Mouse (Mus musculus) T-helper 17 cell (primary cell): ENCODE data around the gene Btf3.

Experiments used
- in situ Hi-C, 2 experiments: fragments of 300-600 bp; cut with MboI, MseI; formaldehyde crosslinking; loops; 1 replicate in 1 of 2; 2 replicates in 1 of 2; pipeline ENCODE4 v1.15.1; 2025; ENCODE audit warnings: high pct_unique_total_duplicates in 2 of 2

Gene Btf3

DNA sequence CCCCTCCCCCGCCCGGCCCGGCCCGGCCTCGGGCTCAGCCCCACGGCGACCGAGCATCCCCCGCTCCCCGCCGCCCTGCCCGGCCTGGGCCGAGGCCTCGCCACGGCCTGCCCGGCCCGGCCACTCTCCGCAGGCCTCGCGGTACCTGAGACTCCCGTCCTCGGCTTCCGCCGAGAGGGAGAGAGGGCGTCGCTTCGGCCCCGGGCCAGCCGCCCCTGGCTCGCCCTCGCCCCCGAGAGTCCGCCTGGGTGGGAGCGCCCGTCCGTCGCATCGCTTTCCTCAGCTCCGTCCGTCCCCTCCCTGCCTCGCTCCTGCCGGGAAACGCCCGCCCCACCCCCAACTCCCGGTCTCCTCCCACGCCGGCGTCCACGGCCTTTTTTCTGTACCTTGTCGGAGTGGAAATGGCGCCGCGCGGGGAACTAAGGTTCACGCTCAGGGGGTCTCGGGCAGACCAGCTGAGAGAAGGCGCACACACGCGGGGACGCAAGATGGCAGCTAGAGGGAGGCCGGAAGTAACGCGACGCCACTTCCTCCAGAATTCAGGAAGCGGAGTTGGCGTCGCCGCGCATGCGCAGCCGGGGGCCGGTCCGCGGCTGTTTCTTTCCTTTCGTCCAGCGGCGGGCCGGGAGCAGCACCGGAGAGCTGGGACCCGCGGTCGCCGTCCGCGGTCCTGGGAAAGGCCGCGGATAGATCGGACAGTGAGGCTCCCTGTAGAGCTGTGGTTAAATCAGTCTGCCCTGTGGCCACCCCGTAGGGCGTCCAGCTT lies at the start of gene Btf3:
TSS of gene Btf3 (minus strand) at position 527 of the 766 bp plus-strand sequence.
- in situ Hi-C loops: loop anchor here (10.0 to 25.0 kb wide), 3 partner anchors 496 to 1796 kb away; partner anchors contain the start of genes Bdp1 (in 1 of the 2), Fcho2 (in 1 of the 2), Serf1 (in 1 of the 2) and Smn1 (in 1 of the 2)

GRCm38 (mm10) chr13:98365766-98366421 lies 49.1 kb upstream of the Btf3 start:
- in situ Hi-C loops: no loop called here

- in situ Hi-C loops: no loop called here
Observed at GRCm38 (mm10) chr13:98365081-98365480, 48.3 kb upstream of the Btf3 start.

DNA sequence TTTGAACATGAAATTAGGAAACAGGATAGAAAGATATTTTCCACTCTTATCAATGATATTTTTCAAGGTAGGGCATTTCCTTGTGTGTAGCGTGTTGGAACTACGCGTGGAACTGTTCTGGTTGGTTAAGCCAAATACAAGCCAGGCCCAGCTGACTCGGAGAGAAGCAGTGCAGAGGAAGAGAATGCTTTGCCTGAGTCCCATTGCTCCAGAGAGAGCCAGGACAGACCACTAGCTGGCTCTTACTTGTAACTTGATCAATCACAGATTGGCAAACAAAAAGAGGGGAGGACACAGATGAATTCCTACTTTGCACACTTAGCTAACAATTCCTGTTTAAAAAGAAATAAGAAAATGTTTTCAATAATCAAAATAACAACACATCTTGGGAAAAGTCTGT lies 46.2 kb upstream of the Btf3 start:
- in situ Hi-C loops: no loop called here

GRCm38 (mm10) chr13:98361161-98361560 lies 44.4 kb upstream of the Btf3 start:
- in situ Hi-C loops: no loop called here

DNA sequence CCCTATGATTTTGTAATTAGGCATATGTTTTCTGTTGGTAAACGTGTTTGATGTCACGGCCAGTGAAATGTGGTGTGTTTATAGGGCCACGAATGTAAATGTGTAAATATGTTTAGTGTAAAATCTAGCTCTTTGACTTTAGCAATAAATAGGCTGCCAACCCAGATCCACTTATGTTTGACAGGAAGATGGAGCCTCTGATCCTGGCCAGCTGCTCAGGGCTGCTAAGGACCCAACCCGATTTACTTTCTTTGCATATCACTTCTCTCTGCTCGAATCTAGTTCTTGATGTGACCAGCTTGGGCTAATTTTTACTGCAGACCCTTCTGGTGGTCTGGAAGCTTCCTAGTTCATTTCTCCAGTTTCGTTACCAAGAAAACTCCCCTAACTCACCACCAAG lies 43.6 kb upstream of the Btf3 start:
- in situ Hi-C loops: no loop called here

- in situ Hi-C loops: no loop called here
Observed at GRCm38 (mm10) chr13:98359337-98359736, 42.5 kb upstream of the Btf3 start.

GRCm38 (mm10) chr13:98358424-98359181 lies 41.8 kb upstream of the Btf3 start:
- in situ Hi-C loops: no loop called here

DNA sequence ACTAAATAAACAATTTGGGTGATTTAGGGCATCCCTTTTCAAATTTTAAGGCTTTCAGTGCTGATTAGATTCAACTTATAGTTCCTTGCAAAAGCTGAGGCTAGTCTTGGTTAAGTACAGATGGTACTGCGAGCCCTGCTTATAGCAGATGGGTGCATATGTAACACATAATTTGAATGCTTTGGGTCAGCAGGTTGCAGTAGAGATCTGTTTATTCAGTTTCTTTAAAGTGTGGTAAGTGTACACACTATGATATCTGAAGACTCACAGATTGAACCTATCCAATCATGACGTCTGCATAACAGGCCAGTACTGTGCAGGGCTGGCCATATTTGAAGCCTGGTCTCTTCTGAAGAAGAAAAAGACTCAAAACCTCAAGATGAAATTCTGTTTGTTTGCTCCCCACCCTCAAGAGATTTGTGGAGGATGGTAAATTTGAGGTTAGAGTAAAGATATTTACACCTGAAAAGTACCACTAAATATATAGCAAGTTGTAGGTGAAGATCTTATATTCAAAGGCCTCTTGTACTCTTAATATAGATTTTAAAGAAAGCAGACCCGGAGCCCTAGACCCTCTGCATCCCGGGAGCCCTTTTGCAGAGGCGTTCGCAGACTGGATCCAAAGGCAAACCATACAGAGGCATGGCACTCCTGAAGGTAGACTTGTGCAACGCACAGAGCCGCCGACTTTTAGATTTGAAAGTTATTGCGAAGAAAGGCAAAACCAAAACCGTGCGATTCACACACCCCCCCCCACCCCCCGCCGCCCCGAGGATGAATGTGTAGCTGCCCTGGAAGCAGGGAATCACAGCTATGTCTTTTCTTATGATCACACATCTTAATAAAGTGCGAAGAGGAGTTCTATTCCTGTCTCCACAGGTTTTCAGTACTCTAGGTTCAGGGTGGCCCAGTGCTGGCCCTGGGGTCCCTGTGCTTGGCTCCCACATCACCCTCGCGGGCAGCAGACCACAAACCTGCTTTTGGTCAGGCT lies 40.9 kb upstream of the Btf3 start:
- in situ Hi-C loops: no loop called here

DNA sequence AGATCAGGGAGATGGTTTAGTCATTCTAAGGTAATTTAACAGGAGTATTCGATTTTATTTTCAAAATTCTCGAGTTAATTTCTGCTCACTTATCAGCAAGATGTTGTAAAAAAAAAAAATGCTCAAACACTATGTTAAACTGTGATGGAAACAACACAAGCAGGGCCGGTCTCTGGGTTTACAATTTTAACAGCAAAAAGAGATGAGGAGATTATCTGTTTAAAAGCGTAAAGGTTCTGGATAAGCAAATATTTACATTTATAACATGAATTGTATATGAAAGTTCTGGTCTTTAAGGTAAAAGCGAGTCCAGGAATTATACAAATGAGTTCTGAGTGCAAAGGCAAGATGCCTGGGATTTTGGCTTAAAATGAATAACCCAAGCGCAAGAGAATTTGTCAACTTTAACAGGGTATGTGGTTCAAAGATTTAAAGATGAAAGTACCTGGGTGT lies 40.2 kb upstream of the Btf3 start:
- in situ Hi-C loops: no loop called here

DNA sequence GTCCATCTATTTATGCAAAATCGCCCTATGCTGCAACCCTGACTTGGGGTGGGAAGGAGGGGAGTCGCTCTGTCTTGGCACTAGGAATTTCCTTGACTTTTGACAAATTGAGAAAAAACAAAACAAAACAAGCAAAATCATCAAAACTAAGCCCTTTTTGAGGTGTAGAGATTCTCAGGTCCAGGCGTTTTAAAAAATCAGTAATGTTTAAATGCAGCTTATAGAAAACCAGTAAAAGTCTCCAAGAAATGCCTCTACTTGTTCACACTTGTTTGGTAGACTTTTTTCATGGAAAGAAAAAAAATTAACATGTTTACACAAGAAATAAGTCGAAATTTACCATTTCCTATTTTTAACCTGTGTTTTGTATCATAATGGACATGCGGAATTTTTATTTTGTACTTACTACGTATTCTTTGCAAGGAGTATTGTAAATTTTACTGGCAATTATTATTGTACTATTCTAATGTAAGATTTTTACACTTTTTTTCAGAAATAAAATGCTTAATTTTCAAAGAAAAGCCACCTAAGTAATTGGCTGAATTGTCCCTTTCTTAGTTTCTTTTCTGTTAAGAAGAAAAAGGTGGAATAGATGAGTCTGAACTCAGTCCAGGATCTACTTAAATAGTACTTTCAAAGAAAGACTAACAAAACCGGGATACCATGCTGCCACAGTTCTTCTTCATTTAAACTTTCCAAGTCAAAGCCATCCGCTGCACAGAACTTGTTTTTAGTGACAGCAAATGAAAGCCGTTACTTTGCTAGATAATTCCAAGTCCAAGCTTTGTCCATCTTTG lies 39.6 kb upstream of the Btf3 start:
- in situ Hi-C loops: no loop called here

DNA sequence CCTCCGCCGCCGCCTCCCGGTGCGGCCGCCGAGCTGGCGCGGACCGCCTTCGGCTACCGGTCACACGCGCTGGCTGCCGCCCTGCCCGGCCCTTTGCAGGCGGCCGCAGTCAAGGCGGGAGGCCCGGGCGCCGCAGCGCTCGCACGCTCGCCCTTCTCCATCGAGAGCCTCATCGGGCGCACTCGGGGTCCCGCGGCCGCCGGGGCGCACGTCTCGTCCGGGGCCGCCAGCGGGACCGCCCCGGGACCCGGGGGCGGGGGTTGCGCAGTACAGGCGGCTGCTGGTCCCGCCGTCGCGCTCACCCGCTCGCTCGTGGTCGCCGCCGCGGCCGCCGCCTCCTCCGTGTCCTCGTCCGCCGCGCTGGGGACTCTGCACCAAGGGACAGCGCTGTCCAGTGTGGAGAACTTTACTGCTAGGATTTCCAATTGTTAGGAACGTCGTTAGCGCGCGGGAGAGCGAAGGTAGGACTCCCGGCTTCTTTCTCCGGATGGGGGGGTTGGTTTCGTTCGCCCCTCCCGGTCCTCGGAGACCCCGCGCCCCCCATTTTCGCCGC lies 38.8 kb upstream of the Btf3 start:
- in situ Hi-C loops: no loop called here

DNA sequence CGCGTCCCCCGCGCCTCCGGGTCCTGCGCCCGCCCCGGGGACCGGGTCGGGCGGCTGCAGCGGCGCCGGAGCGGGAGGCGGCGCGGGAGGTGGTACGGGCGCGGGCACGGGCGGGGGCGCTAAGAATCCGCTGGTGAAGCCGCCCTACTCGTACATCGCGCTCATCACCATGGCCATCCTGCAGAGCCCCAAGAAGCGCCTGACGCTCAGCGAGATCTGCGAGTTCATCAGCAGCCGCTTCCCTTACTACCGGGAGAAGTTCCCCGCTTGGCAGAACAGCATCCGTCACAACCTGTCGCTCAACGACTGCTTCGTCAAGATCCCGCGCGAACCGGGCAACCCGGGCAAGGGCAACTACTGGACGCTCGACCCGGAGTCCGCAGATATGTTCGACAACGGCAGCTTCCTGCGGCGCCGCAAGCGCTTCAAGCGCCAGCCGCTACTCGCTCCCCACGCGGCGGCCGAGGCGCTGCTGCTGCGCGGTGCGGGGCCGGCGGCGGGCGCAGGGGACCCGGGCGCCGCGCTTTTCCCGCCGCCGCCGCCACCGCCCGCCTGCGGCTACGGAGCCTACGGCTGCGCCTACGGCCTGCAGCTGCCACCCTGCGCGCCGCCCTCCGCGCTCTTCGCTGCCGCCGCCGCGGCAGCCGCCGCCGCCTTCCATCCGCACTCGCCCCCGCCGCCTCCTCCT lies 38.2 kb upstream of the Btf3 start:
- in situ Hi-C loops: no loop called here

- in situ Hi-C loops: no loop called here
Observed at GRCm38 (mm10) chr13:98354090-98354801, 37.4 kb upstream of the Btf3 start, which contains the start of gene Foxd1. TSS of gene Foxd1 (plus strand) at chr13:98354242.

GRCm38 (mm10) chr13:98353709-98354089 lies 36.9 kb upstream of the Btf3 start:
- in situ Hi-C loops: no loop called here

- in situ Hi-C loops: no loop called here
Observed at GRCm38 (mm10) chr13:98352381-98352975, 35.7 kb upstream of the Btf3 start.

DNA sequence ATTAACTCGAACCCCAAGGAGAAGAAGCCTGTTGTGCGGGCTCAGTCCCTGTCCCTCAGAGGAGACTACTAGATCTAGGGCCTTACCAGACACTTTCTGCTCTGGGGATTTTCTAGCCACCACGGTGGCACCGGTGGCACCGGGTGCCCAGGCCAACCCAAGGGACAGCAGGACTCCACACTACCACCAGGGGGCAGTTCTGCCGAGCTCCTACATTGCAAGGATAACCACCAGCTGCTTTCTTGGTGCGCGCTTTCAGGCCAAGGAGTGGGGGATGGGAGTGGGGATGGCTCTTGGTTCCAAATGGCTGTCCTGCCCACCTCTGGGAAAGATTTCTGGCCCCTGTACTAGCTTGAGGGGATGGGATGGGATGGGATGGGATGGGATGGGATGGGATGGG lies 34.7 kb upstream of the Btf3 start:
- in situ Hi-C loops: no loop called here

GRCm38 (mm10) chr13:98349491-98349890 lies 32.7 kb upstream of the Btf3 start:
- in situ Hi-C loops: no loop called here
